Mouse (Mus musculus) thymus, postnatal 14 days (tissue): ENCODE data around the gene Fbh1.

ENCODE experiments used
- DNase-seq: peaks from one replicate; pipeline ENCODE4 v3.0.0; 2021

Fbh1 gene

DNA sequence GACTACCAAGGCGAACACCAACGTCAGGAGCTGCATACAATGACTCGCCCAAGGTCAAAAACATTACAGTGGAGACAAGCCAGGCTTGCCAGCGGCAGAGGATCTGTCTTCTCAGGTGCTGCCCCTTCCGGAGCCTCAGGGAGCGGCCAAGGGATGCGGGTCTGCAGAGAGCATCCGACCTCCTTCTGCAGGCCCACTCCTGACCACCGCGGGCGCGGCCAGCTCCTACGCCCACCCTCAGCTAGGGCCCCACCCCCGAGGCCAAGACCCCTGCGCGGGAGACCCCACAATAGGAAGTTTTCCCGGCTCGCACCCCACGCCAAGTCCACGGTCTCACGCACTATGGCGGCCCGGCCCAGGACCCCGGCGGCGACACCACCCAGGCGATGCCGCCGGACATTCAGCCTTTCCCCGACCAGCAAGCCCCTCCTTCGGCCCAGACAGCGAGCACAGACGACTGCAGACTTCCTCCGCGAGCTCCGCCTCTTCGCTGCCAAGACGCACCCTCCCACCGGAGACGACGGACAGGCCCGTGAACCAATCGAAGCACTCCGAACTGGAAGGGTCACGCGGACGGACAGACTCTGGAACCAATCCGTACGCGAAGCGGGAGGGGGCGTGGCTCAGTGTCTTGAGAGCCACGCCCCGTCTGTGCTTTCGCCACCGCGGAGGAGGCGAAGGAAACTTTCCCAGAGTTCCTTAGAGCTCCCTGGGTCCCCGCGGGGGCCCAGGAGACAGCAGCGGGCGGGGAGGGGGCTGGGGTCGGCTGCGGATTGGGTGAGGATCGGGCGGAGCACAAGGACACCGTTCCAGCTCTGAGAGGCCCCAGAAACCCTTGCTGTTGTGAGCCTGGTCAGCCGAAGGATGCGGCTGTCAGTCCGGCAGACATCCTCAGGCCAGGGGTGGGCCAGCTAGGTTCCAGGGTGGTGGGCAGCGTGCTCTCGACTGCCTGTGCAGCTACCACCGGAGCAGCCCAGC is at the start of gene Fbh1, which contains the start of gene Ankrd16:
Gene Fbh1 (minus strand): TSS at position 492 of the 978 bp plus-strand sequence.
Gene Ankrd16 (plus strand): TSS at position 786 of the 978 bp plus-strand sequence.
- DNase-seq, result peak; percentile 100

DNA sequence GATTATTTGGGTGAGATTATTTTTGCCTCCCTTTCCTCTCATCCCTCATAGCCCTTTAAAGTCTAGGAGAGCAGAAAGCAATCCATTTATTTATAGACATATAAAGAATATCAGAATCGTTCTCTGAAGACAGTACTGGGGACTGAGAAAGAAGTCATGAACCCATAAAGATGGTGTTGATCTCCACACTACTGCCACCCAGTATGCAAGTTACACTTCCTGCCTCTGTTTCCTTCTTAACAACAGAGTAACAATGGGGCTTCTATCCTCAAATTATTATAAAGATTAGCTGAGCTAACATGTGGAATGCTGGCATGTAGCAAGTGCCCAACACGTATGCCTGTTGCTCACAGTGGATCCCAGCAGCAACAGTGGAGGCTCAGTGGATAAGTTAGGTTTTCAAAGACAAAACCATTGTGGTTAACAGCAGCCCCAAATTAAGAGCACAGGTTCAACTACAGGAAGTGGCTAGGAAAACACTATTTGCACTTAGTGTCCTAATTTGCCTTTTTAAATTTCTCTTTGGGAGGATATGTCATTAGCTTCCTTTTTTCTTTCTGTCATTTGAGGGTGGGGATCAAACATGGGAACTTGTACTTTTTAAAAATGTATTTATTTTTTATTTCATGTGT is 24.0 kb upstream of the Fbh1 start:
- no peak for DNase-seq

DNA sequence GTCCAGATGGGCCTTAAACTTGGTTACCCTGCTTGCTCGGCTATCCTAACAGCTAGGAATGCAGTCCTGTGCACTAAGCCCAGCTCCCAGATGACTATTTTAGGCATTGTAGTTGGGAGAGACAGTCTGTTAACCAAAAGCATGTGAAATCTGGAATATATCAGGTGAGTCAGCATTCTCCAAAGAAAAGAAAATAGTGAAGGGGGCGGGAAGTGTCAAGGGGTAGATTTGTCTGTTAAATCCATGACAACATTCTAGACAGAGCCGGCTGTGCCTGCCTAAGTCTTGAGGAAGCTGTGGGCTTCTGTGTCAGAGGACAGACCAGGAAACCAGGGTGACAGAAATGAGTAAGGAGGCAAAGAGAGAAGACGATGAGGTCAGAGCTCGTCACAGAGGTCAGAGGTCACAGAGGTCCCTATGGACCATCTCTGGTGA is 20.6 kb upstream of the Fbh1 start:
- DNase-seq, result no peak

DNA sequence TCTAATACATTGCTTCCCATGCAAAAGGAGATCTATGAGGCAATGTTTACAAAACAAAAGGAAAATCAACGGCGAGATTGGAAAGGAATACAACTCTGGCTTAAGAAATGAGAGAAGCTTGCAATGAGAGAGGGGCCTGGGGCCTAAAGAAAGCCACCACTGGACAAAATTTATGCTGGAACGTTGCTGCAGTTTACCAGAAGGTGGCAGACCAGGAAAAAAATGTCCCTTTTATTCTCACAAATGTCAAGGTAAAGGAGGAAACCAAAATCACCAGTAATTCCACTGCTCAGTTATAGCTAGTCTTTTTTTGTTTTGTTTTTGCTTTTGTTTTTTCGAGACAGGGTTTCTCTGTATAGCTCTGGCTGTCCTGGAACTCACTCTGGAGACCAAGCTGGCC is 17.3 kb upstream of the Fbh1 start:
- no peak for DNase-seq

DNA sequence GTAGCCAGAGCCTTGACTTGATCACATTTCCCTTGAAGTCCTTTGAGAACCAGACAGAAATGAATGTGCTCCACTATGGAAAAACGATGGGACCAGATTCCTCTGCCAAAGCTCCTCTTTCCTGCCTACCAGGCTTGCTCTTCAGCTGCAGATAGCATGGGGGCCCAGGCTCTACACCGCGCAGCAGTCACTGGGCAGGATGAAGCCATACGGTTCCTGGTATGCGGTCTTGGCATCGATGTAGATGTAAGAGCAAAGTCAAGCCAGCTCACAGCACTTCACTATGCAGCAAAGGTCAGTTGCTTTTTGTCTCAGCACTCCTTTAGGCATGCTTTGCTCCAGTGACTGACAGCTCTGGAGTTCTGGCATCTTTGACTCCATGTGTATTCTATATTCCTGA is 6.8 kb upstream of the Fbh1 start:
- no peak for DNase-seq

DNA sequence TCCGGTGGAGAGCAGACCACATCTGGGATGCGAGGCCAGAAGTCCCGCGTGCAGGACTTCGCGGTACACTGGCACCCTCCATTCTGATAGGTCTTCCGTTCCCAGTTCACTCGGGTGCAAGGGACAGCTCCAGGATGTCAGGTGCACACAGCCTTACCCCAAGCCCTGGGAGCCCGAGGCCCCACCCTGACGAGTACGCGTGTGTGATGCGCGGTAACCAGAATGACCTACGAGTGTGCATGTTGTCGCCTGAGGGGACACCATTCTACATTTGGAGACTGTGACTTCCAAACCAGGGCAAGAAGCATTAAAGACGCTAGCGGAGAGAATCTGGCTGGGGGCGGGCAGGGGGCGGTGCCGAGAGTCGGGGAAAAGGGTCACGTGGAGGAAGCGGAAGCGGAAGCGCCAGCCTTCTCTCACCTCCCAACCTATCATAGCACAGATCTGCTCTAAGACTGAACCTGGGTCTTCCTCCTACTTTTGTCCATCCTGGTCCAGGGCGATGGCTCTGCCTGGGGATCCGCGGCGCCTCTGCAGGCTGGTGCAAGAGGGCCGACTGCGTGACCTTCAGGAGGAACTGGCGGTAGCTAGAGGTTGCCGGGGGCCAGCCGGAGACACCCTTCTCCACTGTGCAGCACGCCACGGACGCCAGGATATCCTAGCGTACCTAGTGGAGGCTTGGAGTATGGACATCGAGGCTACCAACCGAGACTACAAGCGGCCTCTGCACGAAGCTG is 873 bp upstream of the Fbh1 start:
- peak; percentile 89 for DNase-seq

DNA sequence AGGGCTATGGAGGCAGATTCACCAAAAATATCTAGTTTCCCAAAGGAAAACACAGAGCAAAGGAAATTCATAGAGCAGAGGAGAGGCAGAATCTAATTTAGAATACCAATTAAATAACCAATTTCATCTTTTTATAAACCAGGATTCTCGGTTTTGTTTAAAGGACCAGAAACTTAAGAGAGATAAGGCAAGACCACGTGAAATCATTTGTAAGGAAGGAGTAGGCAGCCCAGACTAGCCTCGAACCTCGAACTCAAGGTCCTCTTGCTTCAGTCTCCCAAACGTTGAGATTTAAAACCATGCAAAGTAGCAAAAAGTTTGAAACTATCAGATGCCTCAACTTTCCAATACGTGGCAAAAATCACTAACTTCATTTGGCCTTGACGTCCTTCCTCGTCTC is 967 bp downstream of the Fbh1 start:
- DNase-seq, result no peak

DNA sequence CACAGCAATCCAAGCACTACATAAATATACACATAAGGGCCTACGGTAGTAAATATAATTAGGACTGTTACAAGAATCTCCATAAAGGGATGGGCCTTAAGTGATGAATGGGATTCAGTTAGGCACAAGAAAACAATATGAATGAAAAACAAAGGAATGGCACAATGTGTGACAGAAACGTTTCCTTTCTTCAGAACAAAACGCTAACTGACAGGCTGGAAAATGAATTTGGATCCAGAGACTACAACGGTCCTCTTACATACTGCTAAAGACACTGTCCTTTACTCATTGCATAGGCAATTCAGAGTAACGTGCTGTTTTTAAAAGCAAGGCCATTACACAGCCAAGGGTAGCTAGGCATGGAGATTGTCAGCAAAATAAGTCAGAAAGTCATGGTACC is 2.3 kb downstream of the Fbh1 start:
- DNase-seq, result no peak

DNA sequence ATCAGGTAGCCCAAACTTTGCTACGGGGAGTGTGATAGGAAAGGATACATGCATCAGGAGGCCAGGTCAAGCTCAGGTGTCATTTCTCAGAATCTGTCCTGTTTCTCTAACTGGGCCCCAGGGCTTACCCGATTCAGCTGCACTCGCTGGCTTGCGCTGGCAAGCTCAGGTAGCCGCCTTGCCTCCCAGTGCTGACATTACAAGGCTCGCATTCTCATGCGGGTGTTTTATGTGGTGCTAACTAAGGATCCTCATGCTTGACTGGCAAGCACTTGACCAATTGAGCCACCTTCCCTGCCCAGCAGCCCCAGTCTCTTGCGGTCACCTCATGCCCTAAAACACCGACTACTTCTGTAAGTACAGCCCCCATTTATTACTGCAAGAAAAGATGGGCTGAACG is 3.0 kb downstream of the Fbh1 start:
- DNase-seq, result no peak

DNA sequence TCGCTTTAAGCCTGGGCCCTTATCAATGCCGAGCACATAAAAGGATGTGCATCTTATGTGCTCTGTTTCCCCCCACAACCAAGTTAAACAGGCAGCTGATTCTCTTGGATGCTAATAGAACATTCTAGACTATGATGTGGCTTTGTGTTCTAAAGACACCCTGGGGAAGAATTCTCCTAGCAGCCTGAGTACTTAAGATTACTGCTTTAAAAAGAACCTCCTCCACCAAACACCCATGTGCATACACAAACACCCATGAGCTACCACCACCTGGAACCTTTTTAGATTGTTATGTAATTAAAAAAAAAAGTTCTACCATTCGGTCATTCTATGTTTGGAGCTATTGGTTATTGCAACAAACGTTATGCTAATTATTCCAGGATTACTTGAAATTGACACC is 5.0 kb downstream of the Fbh1 start:
- DNase-seq, result no peak

DNA sequence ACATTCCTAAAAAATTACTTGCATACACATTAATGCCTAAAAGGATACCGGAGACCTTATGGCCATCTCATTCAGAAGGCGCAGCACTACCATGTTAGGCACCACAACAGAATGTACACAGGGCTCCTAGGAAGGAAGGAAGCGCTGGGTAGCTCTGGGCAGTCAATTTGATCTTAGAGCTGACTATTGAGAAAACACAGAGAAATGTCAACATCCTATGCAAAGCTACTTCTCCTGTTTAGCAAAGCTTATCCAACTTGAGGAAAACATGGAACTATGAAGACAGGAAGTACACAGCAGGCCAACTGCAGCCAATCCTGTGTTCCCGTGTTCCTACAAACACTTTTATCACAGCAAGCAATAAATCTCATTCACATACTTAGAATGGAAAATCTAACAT is 5.7 kb downstream of the Fbh1 start:
- DNase-seq, result no peak

DNA sequence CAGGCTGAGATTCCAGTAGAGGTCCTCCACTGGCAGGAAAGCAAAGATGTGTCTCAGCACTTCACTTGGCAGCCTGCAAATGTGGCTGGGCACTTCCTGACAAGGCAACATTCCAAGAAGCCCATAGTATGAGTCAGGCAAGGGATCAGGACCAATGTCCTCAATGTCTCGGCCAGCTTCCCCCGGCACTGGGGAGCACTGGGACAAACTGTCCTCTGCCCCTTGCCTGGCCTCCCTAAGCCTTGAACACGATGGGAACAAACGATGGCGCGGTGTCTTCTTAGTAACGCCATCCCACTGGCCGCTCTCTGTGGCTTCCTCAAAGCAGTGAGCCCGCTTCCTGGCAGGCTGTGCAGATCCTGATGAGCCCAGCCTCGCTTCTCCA is 10.2 kb downstream of the Fbh1 start:
- no peak for DNase-seq

DNA sequence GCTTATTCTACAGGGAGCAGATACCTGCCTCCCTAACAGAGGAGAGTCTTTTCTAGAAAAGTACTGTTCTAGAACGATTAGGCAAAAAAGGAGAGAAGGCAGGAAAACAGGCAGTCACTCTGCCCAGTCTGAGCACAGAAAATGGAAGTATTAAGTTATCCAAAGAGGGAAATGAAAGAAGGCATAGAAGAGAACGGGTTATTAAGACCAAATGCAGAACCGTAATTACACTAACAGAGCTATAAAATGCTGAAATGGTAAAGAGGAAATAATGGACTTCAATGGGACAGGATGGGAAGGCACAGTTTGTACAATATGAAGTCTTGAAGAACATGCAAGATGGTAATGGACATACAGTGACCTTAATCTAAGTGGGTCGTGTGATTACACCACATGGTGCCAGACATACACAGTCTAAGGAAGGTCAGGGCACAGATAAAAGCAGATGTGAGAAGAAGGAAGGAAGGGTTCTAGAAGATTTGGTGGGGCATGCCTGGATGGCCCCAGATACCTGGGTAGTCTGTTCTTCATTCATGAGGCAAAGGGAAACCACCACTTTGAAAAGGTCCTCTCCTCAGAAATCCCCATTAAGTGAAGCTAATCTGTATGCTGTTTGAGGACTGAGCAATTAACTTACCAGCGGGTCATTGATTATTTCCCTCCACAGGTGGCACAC is 10.8 kb downstream of the Fbh1 start:
- DNase-seq, result no peak

DNA sequence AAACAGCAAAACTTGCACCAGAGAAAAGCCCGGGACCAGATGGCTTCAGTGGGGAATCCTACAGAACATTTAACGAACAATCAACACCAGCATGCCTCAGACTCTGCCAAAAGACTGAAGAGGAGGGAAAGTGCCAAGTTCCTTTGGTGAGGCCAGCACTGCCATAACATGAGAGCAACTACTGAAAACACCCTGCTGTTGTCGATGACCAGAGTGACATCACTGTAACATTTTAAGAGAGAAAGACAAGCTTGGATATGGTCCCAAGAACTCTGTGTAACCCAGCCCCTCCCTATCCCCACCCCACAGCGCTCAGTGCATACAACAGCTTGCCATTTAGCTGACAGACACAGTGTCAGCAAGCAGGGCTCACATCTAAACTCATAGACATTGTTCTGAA is 11.7 kb downstream of the Fbh1 start:
- DNase-seq, result no peak

DNA sequence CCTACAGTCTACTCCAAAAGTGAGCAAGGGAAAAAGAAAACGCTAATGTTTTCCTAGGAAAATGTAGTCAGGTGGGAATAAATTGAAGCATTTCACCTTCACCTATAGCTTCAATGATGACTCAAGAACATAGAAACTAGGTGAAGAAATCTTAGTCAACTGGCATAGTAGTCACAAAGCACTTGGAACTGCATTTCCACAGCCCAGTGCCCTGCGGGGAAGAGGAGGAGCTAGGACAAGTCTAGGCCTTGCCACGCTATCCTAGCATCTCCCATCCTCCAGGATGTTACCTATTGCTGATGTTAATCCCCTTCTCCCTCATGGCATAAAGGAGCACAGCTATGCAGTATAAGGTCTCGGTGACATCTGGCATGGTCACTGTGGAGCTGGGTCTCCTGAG is 14.8 kb downstream of the Fbh1 start:
- no peak for DNase-seq

DNA sequence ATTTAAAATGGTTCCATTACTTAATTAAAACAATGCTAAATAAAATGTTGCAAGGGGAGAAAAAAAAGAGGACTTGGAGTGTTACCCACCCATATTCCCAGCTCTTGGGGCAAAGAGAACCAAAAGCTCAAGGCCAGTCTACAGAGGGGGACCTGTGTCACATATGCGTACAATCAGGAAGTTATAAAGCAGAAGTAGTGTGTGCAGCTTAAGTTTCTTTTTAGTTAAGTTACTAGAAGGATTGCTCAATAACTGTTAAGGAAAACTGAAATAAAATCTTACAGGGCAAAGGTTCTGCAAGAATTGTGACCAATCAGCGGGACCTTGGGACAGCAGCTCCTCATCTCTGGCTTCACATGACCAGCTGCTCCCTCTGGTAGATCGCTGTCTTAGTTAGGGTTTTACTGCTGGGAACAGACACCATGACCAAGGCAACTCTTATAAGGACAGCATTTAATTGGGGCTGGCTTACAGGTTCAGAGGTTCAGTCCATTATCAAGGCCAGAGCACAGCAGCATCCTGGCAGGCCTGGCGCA is 37.8 kb downstream of the Fbh1 start:
- DNase-seq, result no peak

DNA sequence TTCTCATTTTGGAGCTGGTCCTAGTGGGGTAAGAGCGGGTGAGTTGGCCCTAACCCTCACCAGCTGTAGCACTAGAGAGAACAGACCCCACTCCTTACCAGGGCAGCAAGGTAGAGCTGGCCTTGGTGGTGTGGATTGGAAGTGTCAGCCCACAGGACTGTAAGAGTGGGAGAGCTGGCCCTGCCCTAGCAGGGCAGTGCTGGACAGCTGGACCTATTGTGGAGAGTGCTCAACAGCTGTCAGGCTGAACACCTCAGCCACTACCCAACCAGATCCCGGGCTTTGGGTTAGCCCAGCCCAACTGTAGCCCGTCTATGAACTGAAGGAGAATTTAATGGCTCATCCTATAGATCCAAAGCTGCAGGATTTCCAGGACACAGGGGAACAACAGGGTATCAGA is 38.6 kb downstream of the Fbh1 start:
- DNase-seq, result no peak

DNA sequence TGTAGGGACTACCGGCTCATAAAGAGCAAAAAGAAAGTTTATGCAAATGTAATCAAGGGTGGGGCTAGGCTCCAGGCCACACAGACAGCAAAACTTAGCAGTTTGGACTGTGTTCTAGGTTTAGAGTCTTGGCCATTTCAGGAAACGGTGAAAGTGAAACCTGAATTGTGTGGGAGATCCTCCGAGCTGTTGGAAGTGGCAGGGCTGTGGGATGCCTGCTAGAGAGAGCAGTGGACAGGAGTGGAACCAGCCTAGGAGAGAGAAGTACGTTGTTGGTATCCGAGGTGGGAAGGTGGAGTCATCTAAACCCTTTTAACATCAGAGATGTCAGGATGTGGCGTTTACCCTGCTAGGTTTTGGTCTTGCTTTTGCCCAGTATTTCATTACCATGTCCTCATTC is 41.5 kb downstream of the Fbh1 start:
- no peak for DNase-seq

DNA sequence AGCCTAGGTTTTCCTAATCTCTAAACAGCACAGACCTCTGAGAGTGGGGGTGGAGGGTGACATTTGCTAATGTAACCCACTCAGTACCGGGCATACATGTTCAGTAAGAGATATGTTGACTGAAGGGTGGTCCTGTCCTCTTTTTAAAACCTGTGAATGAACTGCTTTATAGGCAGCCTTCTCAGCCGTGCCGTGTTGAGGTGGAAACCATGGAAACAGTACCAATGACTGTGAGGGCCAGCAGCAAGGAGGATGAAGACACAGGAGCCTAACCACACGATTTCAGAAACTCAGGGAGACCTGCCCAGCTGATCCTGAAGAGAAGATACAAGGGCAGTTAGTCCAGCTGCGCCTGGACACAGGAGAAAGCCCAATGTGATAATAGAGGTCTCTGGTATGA is 44.4 kb downstream of the Fbh1 start:
- no peak for DNase-seq

DNA sequence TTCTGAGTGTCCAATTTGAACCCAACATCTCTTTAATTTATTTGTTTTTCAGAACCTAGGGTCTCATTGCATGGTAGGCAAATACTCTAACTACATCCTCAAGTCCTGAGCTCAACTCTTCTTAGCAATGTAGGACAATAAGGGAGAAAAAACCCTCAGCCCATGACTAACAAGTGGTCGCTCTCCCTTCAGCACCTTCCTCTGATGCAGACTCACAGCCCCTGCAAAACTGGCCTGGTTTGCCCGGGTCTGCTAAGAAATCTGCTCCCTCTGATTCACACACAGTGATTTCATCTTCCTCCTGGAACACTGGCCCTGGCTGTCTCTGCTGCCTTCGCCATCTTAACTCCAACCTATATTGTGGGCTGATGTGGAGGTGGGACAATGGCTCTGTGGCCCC is 48.3 kb downstream of the Fbh1 start:
- no peak for DNase-seq

DNA sequence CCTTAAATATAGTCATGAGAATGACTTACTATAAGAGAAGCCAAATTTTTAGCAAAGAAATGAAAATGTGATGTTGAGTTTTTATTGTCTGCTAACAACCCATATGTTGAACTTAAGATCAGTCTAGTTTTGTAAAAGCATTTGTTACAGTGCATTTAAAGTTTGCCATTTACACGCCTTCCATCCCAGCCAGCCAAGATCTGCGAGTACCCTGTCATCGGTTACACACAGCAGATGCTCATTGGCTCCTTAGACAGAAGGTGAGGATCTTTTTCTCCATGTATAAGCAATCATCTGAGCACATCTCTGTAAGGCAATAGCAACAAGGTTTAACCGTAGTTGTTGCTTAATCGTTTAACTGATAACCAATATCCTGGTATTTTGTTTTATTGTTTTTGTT is 49.8 kb downstream of the Fbh1 start:
- no peak for DNase-seq

DNA sequence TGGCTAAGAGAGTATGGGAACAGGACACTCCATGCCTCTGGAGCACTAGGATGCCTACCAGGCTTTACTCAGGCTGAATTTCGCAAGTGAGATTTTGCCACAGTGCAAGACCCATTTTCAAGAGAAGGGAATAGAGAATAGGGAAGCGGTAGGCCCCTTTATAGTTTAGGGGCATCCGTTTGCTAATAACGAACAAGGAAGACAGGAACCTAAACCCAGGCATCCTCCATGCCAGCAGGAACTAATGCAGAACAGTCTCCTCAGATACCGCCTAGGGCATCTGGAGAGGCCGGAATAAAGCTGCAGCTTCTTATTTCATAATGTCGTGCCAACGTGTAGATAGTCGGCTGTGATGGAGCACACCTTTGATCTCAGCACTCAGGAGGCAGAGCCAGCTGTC is 54.8 kb downstream of the Fbh1 start:
- DNase-seq, result no peak

DNA sequence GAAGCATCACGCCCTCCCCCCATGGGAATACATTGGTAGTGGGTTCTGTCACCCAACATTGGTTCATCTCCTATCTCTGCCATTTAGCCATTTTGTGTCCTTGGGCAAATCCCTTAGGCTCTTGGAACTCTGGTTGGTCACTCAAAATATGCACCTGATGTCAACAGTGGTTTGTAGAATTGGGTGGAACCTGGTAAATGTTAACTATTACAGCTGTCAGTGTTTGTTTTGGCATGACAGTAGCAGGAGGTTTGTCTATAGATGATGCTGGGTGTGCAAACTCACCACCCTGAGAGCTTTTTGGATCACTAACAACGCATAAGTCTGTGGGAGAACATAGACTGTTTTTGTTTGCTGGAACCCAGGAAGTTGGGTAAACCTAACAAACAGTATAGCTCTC is 58.8 kb downstream of the Fbh1 start:
- no peak for DNase-seq
